Mouse (Mus musculus): ENCODE results near the gene 2010111I01Rik.

DNA sequence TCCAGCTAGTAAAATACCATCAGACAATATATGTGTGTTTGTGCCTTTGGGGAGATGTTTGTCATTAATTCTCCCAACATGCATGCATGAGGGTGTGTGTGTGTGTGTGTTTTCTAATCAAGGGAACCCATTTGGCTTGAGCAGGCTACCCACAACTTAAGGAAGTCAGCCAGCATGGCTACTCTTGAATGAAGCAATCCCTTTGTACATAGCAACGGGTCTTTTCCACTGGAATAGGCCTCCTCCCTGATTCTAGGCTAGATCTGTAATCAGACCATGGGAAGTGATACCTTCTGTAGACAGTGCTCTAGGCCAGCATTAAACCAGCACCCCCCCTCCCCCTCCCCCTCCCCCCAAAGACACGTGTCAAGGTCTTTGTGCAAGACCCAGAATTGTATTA lies 267.9 kb downstream of the 2010111I01Rik start:
- no peak for TF ChIP-seq CTCF (IDR thresholded peaks at IDR 0.05; ENCODE audit: low read depth)
- TF ChIP-seq EP300 (IDR thresholded peaks at IDR 0.05; ENCODE audit: low read depth) = no peak

Data from heart, postnatal 0 days (tissue).